Mouse (Mus musculus): Measurements from ENCODE around the gene Kif17.

DNA sequence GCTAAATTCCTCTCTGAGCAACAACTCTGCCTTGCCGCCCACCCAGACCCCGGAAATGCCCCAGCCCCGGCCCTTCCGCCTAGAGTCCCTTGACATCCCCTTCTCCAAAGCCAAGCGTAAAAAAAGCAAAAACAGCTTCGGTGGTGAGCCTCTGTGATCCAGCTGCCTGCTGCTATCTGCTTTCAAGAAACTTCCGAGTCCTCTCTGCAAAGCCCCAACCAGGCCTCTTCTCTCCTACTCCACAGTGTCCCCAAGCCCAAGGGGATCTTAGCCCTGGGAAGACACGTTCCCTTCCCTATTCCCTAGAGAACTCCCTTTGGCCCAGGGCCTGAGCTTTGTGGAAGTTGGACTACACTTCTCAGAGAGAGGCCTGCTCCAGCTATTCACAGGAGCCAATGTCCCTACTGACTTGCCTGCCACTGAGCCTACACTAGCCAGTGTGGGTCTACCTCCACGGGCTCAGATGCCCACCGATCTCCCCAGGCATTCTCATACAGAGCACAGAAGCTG, 51.1 kb downstream of the Kif17 start:
- TF ChIP-seq CTCF (conservative IDR thresholded peaks at IDR 0.05; ENCODE audit: insufficient read depth, insufficient read length, low read depth, low read length), result no peak
- no peak for TF ChIP-seq POLR2A (IDR thresholded peaks at IDR 0.05; ENCODE audit: low read depth, low read length)
